Mouse (Mus musculus) v-Abl transformed pro-B cells (cell line): ENCODE measurements around the gene Rbl1.

ENCODE experiments used
- in situ Hi-C, 2 experiments: fragments of 400-800 bp; cut with MboI; formaldehyde crosslinking; loops; one replicate each; pipeline ENCODE4 v1.15.1; 2025; ENCODE audit not compliant: unreplicated experiment in 2 of 2

Gene Rbl1

GRCm38 (mm10) chr2:157135529-157136120 lies 68.7 kb downstream of the Rbl1 start:
- in situ Hi-C loops, result loop anchor here (5.0 to 25.0 kb wide), 2 partner anchors 67 to 327 kb away; partner anchors contain the start of gene Rbl1 (in 1 of the 2)

GRCm38 (mm10) chr2:157135014-157135413 lies 69.3 kb downstream of the Rbl1 start, which contains the start of gene Samhd1:
Gene Samhd1 (minus strand): TSS chr2:157135265.
- in situ Hi-C loops, result loop anchor here (5.0 to 25.0 kb wide), 2 partner anchors 67 to 327 kb away; partner anchors contain the start of gene Rbl1 (in 1 of the 2)

GRCm38 (mm10) chr2:157134479-157134931 lies 69.8 kb downstream of the Rbl1 start:
- in situ Hi-C loops, result loop anchor here in 1 of 2 experiments (5.0 to 25.0 kb wide), 2 partner anchors 68 to 328 kb away; partner anchors contain the start of gene Rbl1

GRCm38 (mm10) chr2:157133769-157134478 lies 70.4 kb downstream of the Rbl1 start:
- in situ Hi-C loops, result loop anchor here in 1 of 2 experiments (5.0 to 25.0 kb wide), 2 partner anchors 68 to 328 kb away; partner anchors contain the start of gene Rbl1

DNA sequence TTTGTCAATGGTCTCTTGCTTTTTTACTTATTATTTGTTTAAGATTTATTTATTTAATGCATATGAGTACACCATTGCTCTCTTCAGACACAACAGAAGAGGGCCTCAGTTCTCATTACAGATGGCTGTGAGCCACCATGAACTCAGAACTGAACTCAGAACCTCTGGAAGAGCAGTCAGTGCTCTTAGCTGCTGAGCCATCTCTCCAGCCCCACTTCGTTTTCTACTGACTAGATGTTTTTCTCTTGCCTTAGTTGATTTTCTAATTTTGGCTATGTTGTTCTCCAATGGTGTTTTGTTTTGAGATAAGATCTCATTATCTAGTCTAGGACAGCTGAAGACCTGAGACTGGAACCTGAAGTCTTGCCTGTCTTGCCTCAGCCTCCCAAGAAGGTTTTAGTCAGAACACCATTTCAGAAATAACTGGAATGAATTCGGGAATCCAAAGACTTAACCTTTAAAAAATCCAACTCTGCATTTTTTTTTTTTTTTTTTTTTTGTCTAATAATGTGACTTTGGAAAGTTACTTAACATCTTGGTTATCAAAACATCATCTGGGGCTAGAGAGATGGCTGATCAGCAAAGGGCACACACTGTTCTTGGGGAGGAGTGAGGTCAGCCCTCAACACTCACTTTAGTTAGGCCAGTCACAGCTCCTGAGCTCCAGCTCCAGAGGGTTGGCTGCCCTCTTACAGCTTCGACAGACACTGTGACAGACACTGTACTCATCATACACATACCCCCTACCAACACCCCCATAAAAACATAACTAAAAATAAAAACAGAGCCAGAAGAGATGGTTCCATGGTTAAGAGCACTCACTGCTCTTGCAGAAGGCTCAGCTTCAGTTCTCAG lies 71.4 kb downstream of the Rbl1 start:
- in situ Hi-C loops, result loop anchor here in 1 of 2 experiments (5.0 to 25.0 kb wide), 2 partner anchors 69 to 329 kb away; partner anchors contain the start of gene Rbl1

DNA sequence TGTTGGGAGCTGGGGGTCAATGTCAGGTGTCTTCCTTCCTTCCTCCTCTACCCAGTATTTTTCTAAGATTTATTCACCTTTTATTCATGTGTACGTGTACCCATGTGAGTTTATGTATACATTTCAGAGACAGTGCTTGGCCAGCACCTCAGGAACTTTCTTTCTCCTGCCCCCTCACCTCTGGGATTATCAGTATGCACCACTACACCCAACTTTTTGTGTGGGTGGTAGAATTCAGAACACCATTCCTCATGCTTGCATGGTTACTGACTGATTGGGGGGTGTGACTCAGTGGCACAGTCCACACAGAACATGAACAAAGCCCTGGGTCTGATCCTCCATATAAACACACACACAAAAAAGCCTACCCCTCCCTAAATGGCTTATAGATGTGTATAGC lies 72.2 kb downstream of the Rbl1 start:
- in situ Hi-C loops, result loop anchor here in 1 of 2 experiments (5.0 to 25.0 kb wide), 2 partner anchors 70 to 330 kb away; partner anchors contain the start of gene Rbl1

GRCm38 (mm10) chr2:157130813-157131514 lies 73.4 kb downstream of the Rbl1 start:
- in situ Hi-C loops, result loop anchor here in 1 of 2 experiments (5.0 to 25.0 kb wide), 2 partner anchors 71 to 331 kb away; partner anchors contain the start of gene Rbl1

- in situ Hi-C loops, result loop anchor here (5.0 to 25.0 kb wide), 5 partner anchors 73 to 445 kb away; partner anchors contain the start of genes Blcap (in 2 of the 2) and Rbl1 (in 1 of the 2)
These were observed 74.7 kb downstream of the Rbl1 start for GRCm38 (mm10) chr2:157129601-157130164.

- in situ Hi-C loops, result loop anchor here (5.0 to 25.0 kb wide), 4 partner anchors 143 to 446 kb away; partner anchors contain the start of gene Blcap (in 2 of the 2)
These were observed 75.2 kb downstream of the Rbl1 start for GRCm38 (mm10) chr2:157129096-157129495.

GRCm38 (mm10) chr2:157128072-157128471 lies 76.3 kb downstream of the Rbl1 start:
- in situ Hi-C loops, result loop anchor here (5.0 to 25.0 kb wide), 4 partner anchors 144 to 447 kb away; partner anchors contain the start of gene Blcap (in 2 of the 2)

- in situ Hi-C loops, result loop anchor here (5.0 to 25.0 kb wide), 4 partner anchors 145 to 447 kb away; partner anchors contain the start of gene Blcap (in 2 of the 2)
These were observed 77.0 kb downstream of the Rbl1 start for GRCm38 (mm10) chr2:157127370-157127769.

DNA sequence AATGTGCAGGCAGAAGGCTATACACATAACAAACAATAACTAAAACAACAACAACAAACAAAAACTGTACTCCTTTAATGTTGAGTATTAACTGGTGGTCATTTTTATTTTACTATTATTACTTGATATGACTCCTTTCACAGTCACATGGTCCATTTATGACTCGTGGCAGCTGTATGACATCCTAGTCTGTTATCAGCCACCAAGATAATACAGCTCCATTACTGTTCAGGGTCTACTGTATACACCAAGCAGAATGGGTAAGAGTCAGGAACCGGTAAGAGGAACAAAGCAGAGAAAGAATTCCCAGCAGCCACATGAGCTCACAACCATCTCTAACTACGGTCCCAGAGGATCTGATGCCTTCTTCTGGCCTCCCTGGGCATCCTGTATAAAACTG lies 79.1 kb downstream of the Rbl1 start:
- in situ Hi-C loops, result loop anchor here (5.0 to 25.0 kb wide), 4 partner anchors 147 to 450 kb away; partner anchors contain the start of gene Blcap (in 2 of the 2)

DNA sequence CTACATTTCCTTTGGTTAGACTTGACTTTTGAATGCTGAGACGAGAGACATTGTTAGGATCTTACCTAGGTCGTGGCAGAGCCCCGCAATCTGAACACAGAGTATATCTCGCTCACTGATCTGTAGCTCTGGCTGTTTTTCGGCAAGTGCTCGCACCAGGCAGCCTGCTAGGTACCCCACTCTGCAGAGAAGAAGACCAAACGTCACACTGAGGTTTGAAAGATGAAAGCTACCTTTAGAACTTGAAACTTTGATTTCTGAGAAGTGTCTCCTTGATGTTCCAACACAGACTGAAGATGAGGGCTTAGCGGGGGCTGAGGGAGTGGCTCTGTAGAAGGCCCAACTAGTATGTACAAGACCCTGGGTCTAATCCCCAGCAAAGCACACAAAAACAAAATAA lies 82.6 kb downstream of the Rbl1 start:
- in situ Hi-C loops, result loop anchor here (10.0 to 25.0 kb wide), 3 partner anchors 163 to 584 kb away; partner anchors contain the start of genes Blcap (in 2 of the 2) and Aar2 (in 1 of the 2)

DNA sequence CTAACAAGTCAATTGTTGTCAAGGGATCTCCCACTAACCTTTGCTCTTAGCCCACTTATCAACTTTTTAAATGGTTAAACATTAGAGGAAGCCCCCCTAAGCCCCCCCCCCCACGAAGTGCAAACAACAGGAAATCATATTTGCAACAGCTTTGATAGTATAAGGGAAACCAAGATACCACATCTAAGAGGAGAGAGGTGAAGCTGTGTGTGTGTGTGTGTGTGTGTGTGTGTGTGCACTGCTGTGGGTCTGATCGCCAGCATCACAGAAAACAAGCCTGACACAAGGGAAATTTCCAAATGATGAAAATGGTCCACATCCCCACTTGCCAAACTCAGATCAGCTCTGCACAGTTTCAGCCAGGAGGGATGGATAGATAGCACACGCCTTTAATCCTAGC lies 85.3 kb downstream of the Rbl1 start:
- in situ Hi-C loops, result loop anchor here in 1 of 2 experiments (10.0 to 25.0 kb wide), 2 partner anchors 346 to 582 kb away; partner anchors contain the start of gene Aar2

- in situ Hi-C loops, result loop anchor here in 1 of 2 experiments (10.0 to 25.0 kb wide), 2 partner anchors 346 to 581 kb away; partner anchors contain the start of gene Aar2
These were observed 85.8 kb downstream of the Rbl1 start for GRCm38 (mm10) chr2:157118556-157118955.

GRCm38 (mm10) chr2:157116964-157117363 lies 87.4 kb downstream of the Rbl1 start:
- in situ Hi-C loops, result loop anchor here in 1 of 2 experiments (10.0 to 25.0 kb wide), 2 partner anchors 348 to 580 kb away; partner anchors contain the start of gene Aar2

GRCm38 (mm10) chr2:157108236-157108635 lies 96.1 kb downstream of the Rbl1 start:
- in situ Hi-C loops, result loop anchor here in 1 of 2 experiments (25.0 kb wide), 1 partner anchor 571 kb away; the partner anchor contains the start of gene Aar2

DNA sequence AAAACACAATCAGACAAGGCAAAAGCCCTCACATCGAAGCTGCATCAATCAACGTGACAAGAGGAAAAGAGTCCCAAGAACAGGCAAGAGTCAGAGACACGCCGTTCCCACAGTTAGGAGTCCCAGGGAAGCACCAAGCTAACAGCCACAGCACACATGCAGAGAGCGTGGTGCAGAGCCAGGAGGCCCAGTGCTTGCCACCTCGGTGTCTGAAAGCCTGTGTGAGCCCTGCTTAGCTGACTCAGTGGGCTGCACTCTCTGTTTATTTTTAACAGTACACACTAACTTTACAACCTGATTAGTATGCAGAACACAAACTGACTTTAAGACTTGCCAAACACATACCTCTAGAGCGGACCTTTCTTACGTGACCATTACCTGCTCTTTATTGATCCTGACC lies 99.9 kb downstream of the Rbl1 start:
- in situ Hi-C loops, result loop anchor here in 1 of 2 experiments (25.0 kb wide), 1 partner anchor 567 kb away; the partner anchor contains the start of gene Aar2
